Mouse (Mus musculus) heart, embryonic 14.5 days (tissue): ENCODE measurements at regions not wholly inside any gene's neighbourhood (a gene's known extent, or its start where the extent isn't known, plus 50 kb on each side); places are given as distances from the start of the nearest gene placed in this dataset.

Source experiments
- ATAC-seq: fragments of 200-750 bp; cut with Nextera tagmentation; 2 replicates; pipeline ENCODE4 v1.8.0; 2017; ENCODE audit warnings: low read depth, moderate TSS enrichment; ENCODE audit not compliant: insufficient number of reproducible peaks, insufficient read depth, low FRiP score
- H3K27ac ChIP-seq, 2 experiments: fragments of 200-500 bp in 1 of 2; fragments of 300-500 bp in 1 of 2; sonication (generic) in 1 of 2; replicated peaks in 1 of 2; 2 replicates each; pipeline ENCODE4 v1.5.1; 2012 to 2014; ENCODE audit warnings: low read depth in 2 of 2, low read length in 2 of 2, control low read depth in 1 of 2, mild to moderate bottlenecking in 1 of 2, mixed read lengths in 1 of 2; ENCODE audit not compliant: control insufficient read depth in 1 of 2, insufficient read depth in 1 of 2
- H3K27me3 ChIP-seq: fragments of 300-500 bp; sonication (generic); 2 replicates; pipeline ENCODE4 v1.6.1; 2014; ENCODE audit warnings: mild to moderate bottlenecking, low read length, control low read depth; ENCODE audit not compliant: control insufficient read depth, insufficient read depth
- H3K36me3 ChIP-seq: fragments of 300-500 bp; sonication (generic); 2 replicates; pipeline ENCODE4 v1.6.1; 2014; ENCODE audit warnings: mild to moderate bottlenecking, control low read depth, low read length, mixed read lengths; ENCODE audit not compliant: control insufficient read depth, insufficient read depth
- H3K4me1 ChIP-seq, 2 experiments: fragments of 200-500 bp in 1 of 2; fragments of 300-500 bp in 1 of 2; sonication (generic) in 1 of 2; 2 replicates each; pipeline ENCODE4 v1.6.1; 2012 to 2014; ENCODE audit warnings: low read length in 2 of 2, control low read depth in 1 of 2, mixed read lengths in 1 of 2; ENCODE audit not compliant: control insufficient read depth in 2 of 2, insufficient read depth in 2 of 2
- H3K4me2 ChIP-seq: fragments of 300-500 bp; sonication (generic); 2 replicates; pipeline ENCODE4 v1.6.1; 2014; ENCODE audit warnings: mild to moderate bottlenecking, low read length
- H3K4me3 ChIP-seq, 2 experiments: fragments of 200-500 bp in 1 of 2; fragments of 300-500 bp in 1 of 2; sonication (generic) in 1 of 2; 2 replicates each; pipeline ENCODE4 v1.5.1; 2012 to 2014; ENCODE audit warnings: low read length in 2 of 2, mild to moderate bottlenecking in 2 of 2, control low read depth in 1 of 2, low read depth in 1 of 2, moderate library complexity in 1 of 2; ENCODE audit not compliant: control insufficient read depth in 1 of 2, insufficient read depth in 1 of 2
- H3K9ac ChIP-seq: fragments of 300-500 bp; sonication (generic); 2 replicates; pipeline ENCODE4 v1.6.1; 2014; ENCODE audit warnings: mild to moderate bottlenecking, low read length
- H3K9me3 ChIP-seq: fragments of 300-500 bp; sonication (generic); 2 replicates; pipeline ENCODE4 v1.6.1; 2016; ENCODE audit warnings: low read length, control low read depth; ENCODE audit not compliant: control insufficient read depth
- WGBS: fragments of 180-500 bp; shearing (Covaris S2); extraction: QIAGEN DNeasy Blood & Tissue Kit; methylation state at CpG from one replicate; pipeline ENCODE4 v1.1.7; 2014; 5-methylcytosine and 5-hydroxymethylcytosine counted together

DNA sequence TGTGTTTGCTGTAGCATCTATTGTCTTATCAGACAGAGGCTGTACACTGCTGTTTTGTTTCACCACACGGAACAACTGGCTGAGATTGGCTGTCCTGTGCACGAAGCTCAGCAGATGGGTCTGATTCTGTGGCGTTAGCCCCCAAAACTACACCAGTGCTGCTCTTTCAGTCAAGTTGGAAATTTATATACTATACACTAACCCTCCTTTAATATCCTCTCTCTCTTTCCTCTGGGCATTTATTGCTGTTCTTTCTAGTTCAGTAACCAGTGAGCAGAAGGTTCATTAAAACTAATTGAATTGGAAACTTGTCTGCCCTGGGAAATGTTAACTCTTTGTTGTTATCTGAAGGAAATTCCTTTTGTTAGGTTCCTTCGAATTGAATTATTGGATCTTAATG lies 164.1 kb downstream of the Nr4a2 start:
- H3K27me3 ChIP-seq = no peaks in the 10 kb centered on the region
- H3K9me3 ChIP-seq = no peaks in the 10 kb centered on the region
- no peak overlapping the region for H3K27ac ChIP-seq
- H3K4me2 ChIP-seq = no peak overlapping the region
- 63% methylated on average over 4 of the region's 4 CpGs for WGBS
- no peak for ATAC-seq
- H3K4me3 ChIP-seq = no peak overlapping the region
- H3K9ac ChIP-seq = no peak overlapping the region
- no peaks in the 10 kb centered on the region for H3K4me1 ChIP-seq
- no peaks in the 10 kb centered on the region for H3K36me3 ChIP-seq

DNA sequence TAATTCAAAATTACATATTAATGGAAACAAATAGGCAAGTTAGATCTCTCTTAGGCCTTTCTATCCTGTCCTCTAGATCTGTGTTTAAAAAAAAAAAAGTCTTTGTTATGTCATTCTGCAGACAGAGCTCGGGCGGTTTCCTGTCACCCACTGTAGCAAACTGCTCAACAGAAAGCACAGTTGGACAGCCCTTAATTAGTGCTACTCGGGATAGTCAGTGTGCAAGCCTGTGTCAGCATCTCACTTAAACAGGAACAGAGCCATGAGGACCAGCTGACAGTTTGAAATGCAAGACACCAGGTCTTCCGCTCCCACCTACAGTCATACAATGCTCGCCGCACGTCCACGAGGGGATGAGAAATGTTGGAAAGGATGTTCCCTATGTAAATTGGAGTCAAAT lies 170.5 kb downstream of the Nr4a2 start:
- Histone ChIP-seq H3K9ac (no peak overlapping the region), H3K4me1 (no peaks in the 10 kb centered on the region), H3K4me2 (no peak overlapping the region), H3K9me3 (no peaks in the 10 kb centered on the region), H3K36me3 (no peaks in the 10 kb centered on the region), H3K27ac (no peak overlapping the region), H3K4me3 (no peak overlapping the region), H3K27me3 (no peaks in the 10 kb centered on the region)
- 72% methylated on average over 8 of the region's 8 CpGs for WGBS
- no peak for ATAC-seq

DNA sequence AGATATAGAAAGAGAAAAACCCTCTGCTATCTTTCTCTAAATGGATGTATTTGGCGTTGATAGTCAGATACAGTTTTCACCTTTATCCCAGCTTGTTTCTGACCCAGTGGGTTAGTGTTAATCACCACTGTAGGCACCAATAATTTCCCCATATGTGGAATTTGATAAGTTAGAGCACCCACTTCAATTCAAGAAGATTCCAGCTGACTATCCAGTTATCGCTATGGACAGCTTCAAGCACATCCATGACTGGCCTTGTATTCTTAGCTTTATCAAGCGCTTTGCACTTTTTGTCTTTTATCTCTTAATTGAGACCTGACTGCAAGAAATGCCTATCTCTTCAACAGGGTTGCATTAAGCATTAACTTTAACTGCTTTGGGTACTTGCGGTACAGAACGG lies 211.3 kb downstream of the Nr4a2 start:
- Histone ChIP-seq H3K9ac (no peak overlapping the region), H3K4me1 (no peaks in the 10 kb centered on the region), H3K9me3 (no peaks in the 10 kb centered on the region), H3K27me3 (no peaks in the 10 kb centered on the region), H3K36me3 (no peaks in the 10 kb centered on the region), H3K27ac (no peak overlapping the region), H3K4me2 (no peak overlapping the region), H3K4me3 (no peak overlapping the region)
- 73% methylated on average over 5 of the region's 5 CpGs for WGBS
- ATAC-seq = no peak

DNA sequence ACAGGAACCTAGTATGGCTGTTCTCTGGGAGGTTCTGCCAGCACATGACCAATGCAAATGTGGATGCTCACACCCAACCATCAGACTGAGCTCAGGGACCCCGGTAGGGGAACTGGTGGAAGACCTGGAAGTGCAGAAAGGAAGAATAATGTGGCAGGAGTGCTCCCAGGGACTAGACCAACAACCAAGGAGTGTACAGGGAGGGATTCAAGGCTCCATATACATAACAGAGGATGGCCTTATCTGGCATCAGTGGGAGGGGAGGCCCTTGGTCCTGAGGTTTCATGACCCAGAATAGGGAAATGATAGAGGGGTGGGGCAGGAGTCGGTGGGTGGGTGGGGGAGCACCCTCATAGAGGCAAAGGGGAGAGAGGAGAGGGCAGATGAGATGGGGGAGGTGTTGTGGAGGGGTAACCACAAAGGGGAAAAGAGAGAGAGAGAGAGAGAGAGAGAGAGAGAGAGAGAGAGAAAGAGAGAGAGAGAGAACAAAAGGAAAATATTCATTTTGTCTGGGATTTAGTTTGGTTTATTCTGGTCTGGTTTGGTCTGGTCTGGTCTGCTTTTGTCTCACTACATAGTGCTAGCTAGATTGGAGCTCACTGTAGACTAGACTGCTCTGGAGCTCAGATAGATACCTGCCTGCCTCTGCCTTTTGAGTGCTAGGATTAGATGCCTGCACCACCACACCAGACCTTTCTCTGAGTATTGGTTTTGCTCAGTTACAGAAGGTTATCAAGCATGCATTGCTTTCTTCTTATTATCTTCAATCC lies 214.5 kb downstream of the Nr4a2 start:
- H3K4me3 ChIP-seq = no peak overlapping the region
- ATAC-seq = no peak
- H3K27ac ChIP-seq = no peak overlapping the region
- H3K4me2 ChIP-seq = no peak overlapping the region
- no peaks in the 10 kb centered on the region for H3K27me3 ChIP-seq
- WGBS = 77% methylated on average over 2 of the region's 2 CpGs
- no peaks in the 10 kb centered on the region for H3K9me3 ChIP-seq
- H3K4me1 ChIP-seq = no peaks in the 10 kb centered on the region
- H3K9ac ChIP-seq = no peak overlapping the region
- no peaks in the 10 kb centered on the region for H3K36me3 ChIP-seq

DNA sequence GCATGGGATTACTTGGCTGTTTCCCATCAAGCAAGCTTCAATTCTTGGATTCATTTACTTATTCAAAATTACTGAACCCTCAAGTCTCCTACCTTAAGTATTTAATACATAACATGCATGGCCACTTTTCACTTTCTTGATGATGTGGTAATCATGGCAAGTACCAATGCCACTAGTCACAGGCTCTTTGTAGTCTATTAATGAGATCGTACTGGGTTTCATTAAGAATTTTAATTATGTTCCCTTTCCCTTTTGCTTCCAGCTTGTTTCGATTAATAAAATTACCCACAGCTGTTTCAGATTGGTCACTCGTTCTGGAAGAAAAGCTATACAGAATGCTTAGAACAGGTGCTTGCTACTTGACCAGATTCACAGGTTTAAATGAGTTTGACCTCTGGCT lies 238.6 kb downstream of the Nr4a2 start:
- WGBS = 72% methylated on average over 3 of the region's 3 CpGs
- Histone ChIP-seq H3K9me3 (no peaks in the 10 kb centered on the region), H3K36me3 (no peaks in the 10 kb centered on the region), H3K27ac (no peak overlapping the region), H3K27me3 (no peaks in the 10 kb centered on the region), H3K4me2 (no peak overlapping the region), H3K4me1 (no peaks in the 10 kb centered on the region), H3K9ac (no peak overlapping the region), H3K4me3 (no peak overlapping the region)
- no peak for ATAC-seq

DNA sequence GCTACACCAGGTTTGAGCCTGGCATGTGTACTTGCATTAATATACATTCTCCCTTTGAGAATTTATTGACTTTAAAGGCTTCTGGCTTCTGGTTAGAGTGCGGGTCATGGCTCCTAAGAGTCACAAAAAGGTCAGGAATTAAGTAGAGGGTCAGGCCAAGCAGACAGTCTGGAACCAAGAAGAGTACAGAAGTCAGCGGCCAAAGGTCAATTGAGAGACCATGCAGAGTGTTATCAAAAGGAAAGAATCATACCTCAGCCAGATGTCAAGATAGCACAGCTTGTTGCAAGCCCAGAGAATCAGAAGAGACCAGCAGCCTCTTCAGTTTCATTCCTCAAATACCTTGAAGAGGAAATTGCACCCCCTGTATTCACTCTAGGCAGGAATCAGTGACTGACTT lies 263.0 kb downstream of the Nr4a2 start:
- no peaks in the 10 kb centered on the region for H3K36me3 ChIP-seq
- no peaks in the 10 kb centered on the region for H3K27me3 ChIP-seq
- no peaks in the 10 kb centered on the region for H3K4me1 ChIP-seq
- H3K4me2 ChIP-seq = no peak overlapping the region
- H3K9ac ChIP-seq = no peak overlapping the region
- H3K9me3 ChIP-seq = no peaks in the 10 kb centered on the region
- WGBS = 69% methylated on average over 2 of the region's 2 CpGs
- no peak overlapping the region for H3K27ac ChIP-seq
- no peak overlapping the region for H3K4me3 ChIP-seq
- no peak for ATAC-seq

DNA sequence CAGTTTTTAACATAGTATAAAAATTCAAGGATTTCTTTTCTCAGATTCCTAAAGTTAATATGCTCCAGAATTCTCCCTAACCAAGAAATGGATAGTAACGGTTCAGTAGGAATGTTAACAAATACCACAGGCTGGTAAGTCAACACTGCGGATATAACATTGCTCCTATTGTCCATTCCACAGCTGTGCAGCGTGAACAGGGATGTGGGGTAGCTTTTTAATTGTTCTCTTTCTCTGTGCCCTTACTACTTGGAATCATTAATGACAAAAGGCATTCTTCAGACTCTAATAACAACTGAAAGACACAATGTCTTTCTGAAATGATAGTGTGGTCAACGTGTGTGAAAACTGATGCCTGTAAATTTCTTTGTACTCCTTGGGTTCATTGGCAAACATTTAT lies 303.3 kb downstream of the Nr4a2 start:
- no peak overlapping the region for H3K9ac ChIP-seq
- no peak overlapping the region for H3K27ac ChIP-seq
- no peak for ATAC-seq
- H3K4me1 ChIP-seq = no peaks in the 10 kb centered on the region
- no peaks in the 10 kb centered on the region for H3K27me3 ChIP-seq
- WGBS = 72% methylated on average over 4 of the region's 4 CpGs
- no peaks in the 10 kb centered on the region for H3K9me3 ChIP-seq
- H3K36me3 ChIP-seq = no peaks in the 10 kb centered on the region
- H3K4me3 ChIP-seq = no peak overlapping the region
- H3K4me2 ChIP-seq = no peak overlapping the region

DNA sequence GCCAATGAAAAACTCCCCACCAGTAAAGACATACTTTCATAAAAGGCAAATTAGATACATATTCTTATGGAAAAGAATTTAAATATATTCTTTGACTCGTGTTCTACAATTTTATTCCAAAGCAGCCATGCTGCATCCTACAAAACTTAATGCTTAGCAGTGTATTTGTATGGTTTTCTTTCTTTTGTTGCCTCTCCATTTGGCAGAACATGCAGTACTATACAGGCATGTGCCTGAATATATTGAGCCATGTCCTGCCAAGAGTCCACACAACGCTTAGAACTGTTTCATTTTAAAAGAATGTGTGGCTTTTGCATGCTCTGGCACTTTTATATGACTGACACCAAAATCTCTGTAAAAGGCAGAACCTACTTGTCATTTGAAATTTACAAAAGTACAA lies 339.0 kb downstream of the Nr4a2 start:
- H3K4me3 ChIP-seq = no peak overlapping the region
- 66% methylated on average over 2 of the region's 2 CpGs for WGBS
- no peak overlapping the region for H3K9ac ChIP-seq
- no peaks in the 10 kb centered on the region for H3K27me3 ChIP-seq
- H3K27ac ChIP-seq = no peak overlapping the region
- H3K4me1 ChIP-seq = no peaks in the 10 kb centered on the region
- no peaks in the 10 kb centered on the region for H3K9me3 ChIP-seq
- no peak for ATAC-seq
- no peak overlapping the region for H3K4me2 ChIP-seq
- H3K36me3 ChIP-seq = no peaks in the 10 kb centered on the region
